Mouse (Mus musculus) kidney, postnatal 0 days (tissue): ENCODE measurements at regions not wholly inside any gene's neighbourhood (a gene's known extent, or its start where the extent isn't known, plus 50 kb on each side); places are given as distances from the start of the nearest gene placed in this dataset.
A peak's percentile ranks its signal among the peaks of the same experiment; 100 is the strongest.

Source experiments
- ATAC-seq: fragments of 200-750 bp; cut with Nextera tagmentation; replicated peaks from 2 replicates; pipeline ENCODE4 v1.8.0; 2017; ENCODE audit warnings: low read depth, moderate number of reproducible peaks, moderate TSS enrichment, moderate library complexity; ENCODE audit not compliant: low FRiP score
- DNase-seq: peaks from one replicate; pipeline ENCODE4 v3.0.0-alpha.2; 2016; ENCODE audit warnings: low spot score
- H3K27ac ChIP-seq: fragments of 300-500 bp; sonication (generic); 2 replicates; pipeline ENCODE4 v1.5.1; 2014; ENCODE audit warnings: mild to moderate bottlenecking
- H3K27me3 ChIP-seq: fragments of 300-500 bp; sonication (generic); 2 replicates; pipeline ENCODE4 v1.6.1; 2014; ENCODE audit warnings: low read length, mixed read lengths; ENCODE audit not compliant: insufficient read depth
- H3K36me3 ChIP-seq: fragments of 300-500 bp; sonication (generic); 2 replicates; pipeline ENCODE4 v1.6.1; 2014; ENCODE audit warnings: low read length, mixed read lengths; ENCODE audit not compliant: insufficient read depth
- H3K4me1 ChIP-seq: fragments of 300-500 bp; sonication (generic); replicated peaks from 2 replicates; pipeline ENCODE4 v1.6.1; 2014; ENCODE audit warnings: antibody characterized with exemption, low read length, mixed read lengths; ENCODE audit not compliant: insufficient read depth
- H3K4me2 ChIP-seq: fragments of 300-500 bp; sonication (generic); 2 replicates; pipeline ENCODE4 v1.6.1; 2014; ENCODE audit warnings: mild to moderate bottlenecking, low read length, moderate library complexity, mixed read lengths
- H3K4me3 ChIP-seq: fragments of 300-500 bp; sonication (generic); replicated peaks from 2 replicates; pipeline ENCODE4 v1.5.1; 2014; ENCODE audit warnings: low read depth, low read length
- H3K9ac ChIP-seq: fragments of 300-500 bp; sonication (generic); 2 replicates; pipeline ENCODE4 v1.6.1; 2014; ENCODE audit warnings: low read depth, low read length
- H3K9me3 ChIP-seq: fragments of 300-500 bp; sonication (generic); replicated peaks from 2 replicates; pipeline ENCODE4 v1.6.1; 2016; ENCODE audit warnings: low read length, inconsistent platforms, mixed read lengths
- CTCF ChIP-seq: IDR thresholded peaks from 2 replicates; pipeline ENCODE4 v1.5.1; 2016; ENCODE audit warnings: antibody characterized with exemption, low read depth, mild to moderate bottlenecking, moderate library complexity
- WGBS: fragments of 180-500 bp; shearing (Covaris S2); extraction: QIAGEN DNeasy Blood & Tissue Kit; methylation state at CpG from one replicate; pipeline ENCODE4 v1.1.7; 2014; 5-methylcytosine and 5-hydroxymethylcytosine counted together

GRCm38 (mm10) chr1:121178611-121179245, 153.7 kb downstream of the Insig2 start:
- no peaks in the 10 kb centered on the region for H3K9me3 ChIP-seq
- 2% methylated on average over 17 of the region's 17 CpGs for WGBS
- H3K4me3 ChIP-seq, result no peak overlapping the region
- DNase-seq (peak; percentile 14), ATAC-seq (no peak)
- H3K27me3 ChIP-seq, result peaks cover 38% of the 10 kb centered on the region
- no peak overlapping the region for H3K9ac ChIP-seq
- no peak for TF ChIP-seq CTCF
- H3K4me1 ChIP-seq, result no peaks in the 10 kb centered on the region
- H3K27ac ChIP-seq, result no peak overlapping the region
- H3K36me3 ChIP-seq, result no peaks in the 10 kb centered on the region
- H3K4me2 ChIP-seq, result no peak overlapping the region

- Histone ChIP-seq H3K27ac (no peak overlapping the region), H3K9ac (no peak overlapping the region), H3K4me2 (no peak overlapping the region), H3K27me3 (peaks cover 38% of the 10 kb centered on the region), H3K4me1 (no peaks in the 10 kb centered on the region), H3K36me3 (no peaks in the 10 kb centered on the region), H3K4me3 (no peak overlapping the region), H3K9me3 (no peaks in the 10 kb centered on the region)
- 15% methylated on average over 20 of the region's 20 CpGs for WGBS
- peak; percentile 83 for TF ChIP-seq CTCF
- ATAC-seq (no peak), DNase-seq (peak; percentile 93)
Observed at GRCm38 (mm10) chr1:121180273-121181030, 151.9 kb downstream of the Insig2 start.

GRCm38 (mm10) chr1:121188895-121189294, 143.5 kb downstream of the Insig2 start:
- TF ChIP-seq CTCF, result no peak
- DNase-seq (no peak), ATAC-seq (no peak)
- no peaks in the 10 kb centered on the region for H3K36me3 ChIP-seq
- H3K27ac ChIP-seq, result no peak overlapping the region
- no peak overlapping the region for H3K4me2 ChIP-seq
- no peak overlapping the region for H3K4me3 ChIP-seq
- H3K27me3 ChIP-seq, result no peaks in the 10 kb centered on the region
- no peak overlapping the region for H3K9ac ChIP-seq
- H3K4me1 ChIP-seq, result no peaks in the 10 kb centered on the region
- H3K9me3 ChIP-seq, result no peaks in the 10 kb centered on the region
- 45% methylated on average over 2 of the region's 2 CpGs for WGBS

GRCm38 (mm10) chr1:121194800-121195199, 137.6 kb downstream of the Insig2 start:
- H3K4me2 ChIP-seq, result no peak overlapping the region
- no peaks in the 10 kb centered on the region for H3K9me3 ChIP-seq
- WGBS, result 93% methylated on average over 4 of the region's 4 CpGs
- H3K27me3 ChIP-seq, result no peaks in the 10 kb centered on the region
- no peak for TF ChIP-seq CTCF
- H3K9ac ChIP-seq, result no peak overlapping the region
- H3K36me3 ChIP-seq, result no peaks in the 10 kb centered on the region
- no peaks in the 10 kb centered on the region for H3K4me1 ChIP-seq
- no peak overlapping the region for H3K27ac ChIP-seq
- no peak for DNase-seq
- ATAC-seq, result no peak
- no peak overlapping the region for H3K4me3 ChIP-seq

- Histone ChIP-seq H3K9ac (no peak overlapping the region), H3K36me3 (no peaks in the 10 kb centered on the region), H3K9me3 (no peaks in the 10 kb centered on the region), H3K4me3 (no peak overlapping the region), H3K4me2 (no peak overlapping the region), H3K27me3 (no peaks in the 10 kb centered on the region), H3K4me1 (no peaks in the 10 kb centered on the region), H3K27ac (no peak overlapping the region)
- peak; percentile 64 for TF ChIP-seq CTCF
- ATAC-seq (no peak), DNase-seq (peak; percentile 19)
- 29% methylated on average over 2 of the region's 2 CpGs for WGBS
Observed at GRCm38 (mm10) chr1:121215843-121216242, 116.5 kb downstream of the Insig2 start.

- no peak for DNase-seq
- Histone ChIP-seq H3K4me1 (no peaks in the 10 kb centered on the region), H3K9ac (no peak overlapping the region), H3K36me3 (no peaks in the 10 kb centered on the region), H3K4me3 (no peak overlapping the region), H3K27ac (no peak overlapping the region), H3K27me3 (no peaks in the 10 kb centered on the region), H3K9me3 (no peaks in the 10 kb centered on the region), H3K4me2 (no peak overlapping the region)
- ATAC-seq, result no peak
- 41% methylated on average over 11 of the region's 11 CpGs for WGBS
- TF ChIP-seq CTCF, result no peak
Observed at GRCm38 (mm10) chr1:121224250-121224649, 108.1 kb downstream of the Insig2 start.
